Mouse (Mus musculus) MEL (cell line): ENCODE data around the gene Gnb1l.

ENCODE experiments used
- CTCF ChIP-seq, 3 experiments: IDR thresholded peaks in 2 of 3; conservative IDR thresholded peaks in 1 of 3; 2 replicates each; pipeline ENCODE4 v1.5.1; 2011 to 2012; ENCODE audit warnings: low read length in 3 of 3, low read depth in 2 of 3, mild to moderate bottlenecking in 2 of 3, improper control_type of control experiment in 1 of 3, inconsistent platforms in 1 of 3, mixed read lengths in 1 of 3, moderate library complexity in 1 of 3; ENCODE audit not compliant: control insufficient read depth in 1 of 3, insufficient read depth in 1 of 3, poor library complexity in 1 of 3, severe bottlenecking in 1 of 3
- E2F4 ChIP-seq: IDR thresholded peaks from 2 replicates; pipeline ENCODE4 v1.6.1; 2011; ENCODE audit warnings: low read depth, low read length, improper control_type of control experiment, borderline replicate concordance
- EP300 ChIP-seq, 2 experiments: IDR thresholded peaks; 2 replicates each; pipeline ENCODE4 v1.6.1; 2011; ENCODE audit warnings: improper control_type of control experiment in 2 of 2, low read length in 2 of 2, low read depth in 1 of 2, mild to moderate bottlenecking in 1 of 2
- POLR2A ChIP-seq, 2 experiments: IDR thresholded peaks; 2 replicates each; pipeline ENCODE4 v1.6.1; 2011 to 2012; ENCODE audit warnings: low read length in 2 of 2, mild to moderate bottlenecking in 2 of 2, control low read depth in 1 of 2, improper control_type of control experiment in 1 of 2, low read depth in 1 of 2, moderate library complexity in 1 of 2; ENCODE audit not compliant: control insufficient read depth in 1 of 2, insufficient read depth in 1 of 2, poor library complexity in 1 of 2

GRCm38 (mm10) chr16:18605705-18606104, 107.2 kb downstream of the Gnb1l start:
- no peak for TF ChIP-seq E2F4
- no peak for TF ChIP-seq CTCF (IDR thresholded peaks at IDR 0.05 in 2 of 3, conservative IDR thresholded peaks at IDR 0.05 in 1 of 3; ENCODE audit: control insufficient read depth in 1 of 3, insufficient read depth in 1 of 3, low read depth in 2 of 3, low read length in 3 of 3, poor library complexity in 1 of 3, severe bottlenecking in 1 of 3)
- no peak for TF ChIP-seq POLR2A (IDR thresholded peaks at IDR 0.05; ENCODE audit: control insufficient read depth in 1 of 2, insufficient read depth in 1 of 2, low read depth in 1 of 2, low read length in 2 of 2, poor library complexity in 1 of 2)
- no peak for TF ChIP-seq EP300 (IDR thresholded peaks at IDR 0.05; ENCODE audit: low read depth in 1 of 2, low read length in 2 of 2)
